Mouse (Mus musculus) liver, embryonic 14.5 days (tissue): Measurements from ENCODE around the gene Fbxl12.

ENCODE experiments used
- CTCF ChIP-seq: IDR thresholded peaks from 2 replicates; pipeline ENCODE4 v1.5.1; 2016; ENCODE audit warnings: antibody characterized with exemption, low read depth, control low read depth
- EP300 ChIP-seq: IDR thresholded peaks from 2 replicates; pipeline ENCODE4 v1.6.1; 2016; ENCODE audit warnings: antibody characterized with exemption, low read depth

GRCm38 (mm10) chr9:20642101-20642895 is 2.3 kb downstream of the Fbxl12 start, which contains the start of gene Ubl5:
- TF ChIP-seq CTCF (no peak), EP300 (no peak)
